Mouse (Mus musculus) ES-E14 (cell line): ENCODE measurements around the gene Lmx1b. TPM values are rescaled to one million over a fixed set of nuclear protein-coding genes. Genes with fewer than 3 reads are reported as not detected.
A peak's percentile ranks its signal among the peaks of the same experiment; 100 is the strongest.

Experiments
- DNase-seq: peaks from one replicate; pipeline ENCODE4 v3.0.0-alpha.2; 2013; ENCODE audit warnings: low read depth, low spot score
- H3K27ac ChIP-seq: 2 replicates; pipeline ENCODE4 v1.5.1; 2012; ENCODE audit warnings: low read depth, mild to moderate bottlenecking, low read length, moderate library complexity, mixed read lengths; ENCODE audit not compliant: poor library complexity, insufficient read depth, severe bottlenecking
- H3K36me3 ChIP-seq: 2 replicates; pipeline ENCODE4 v1.6.1; 2012; ENCODE audit warnings: mild to moderate bottlenecking, low read length, moderate library complexity, mixed read lengths; ENCODE audit not compliant: control insufficient read depth, poor library complexity, insufficient read depth, severe bottlenecking
- H3K4me1 ChIP-seq, 2 experiments: fragments of 150-350 bp in 1 of 2; sonication (generic) in 1 of 2; 2 replicates each; pipeline ENCODE4 v1.6.1; 2012; ENCODE audit warnings: low read length in 2 of 2, mild to moderate bottlenecking in 1 of 2, mixed read lengths in 1 of 2; ENCODE audit not compliant: control insufficient read depth in 2 of 2, insufficient read depth in 2 of 2, poor library complexity in 1 of 2
- H3K4me3 ChIP-seq, 2 experiments: fragments of 150-350 bp in 1 of 2; sonication (generic) in 1 of 2; 2 replicates each; pipeline ENCODE4 v1.5.1; 2012; ENCODE audit warnings: low read length in 2 of 2, low read depth in 1 of 2, mild to moderate bottlenecking in 1 of 2, mixed read lengths in 1 of 2; ENCODE audit not compliant: insufficient read depth in 1 of 2, poor library complexity in 1 of 2, severe bottlenecking in 1 of 2
- H3K9ac ChIP-seq: 2 replicates; pipeline ENCODE4 v1.6.1; 2012; ENCODE audit warnings: low read depth, mild to moderate bottlenecking, low read length, mixed read lengths; ENCODE audit not compliant: poor library complexity, insufficient read depth, severe bottlenecking
- H3K9me3 ChIP-seq: fragments of 150-350 bp; sonication (generic); 2 replicates; pipeline ENCODE4 v1.6.1; 2012; ENCODE audit warnings: low read depth, mild to moderate bottlenecking, low read length; ENCODE audit not compliant: control insufficient read depth, insufficient read depth
- CHD2 ChIP-seq: IDR thresholded peaks from 2 replicates; pipeline ENCODE4 v1.6.1; 2014; ENCODE audit warnings: mild to moderate bottlenecking, low read depth, low read length, inconsistent platforms
- HCFC1 ChIP-seq: IDR thresholded peaks from 2 replicates; pipeline ENCODE4 v1.6.1; 2012; ENCODE audit warnings: low read length, inconsistent platforms, borderline replicate concordance; ENCODE audit not compliant: insufficient read depth
- MAFK ChIP-seq: IDR thresholded peaks from 2 replicates; pipeline ENCODE4 v1.6.1; 2014; ENCODE audit warnings: mild to moderate bottlenecking, low read depth, low read length, inconsistent platforms; ENCODE audit not compliant: insufficient read depth
- ZC3H11A ChIP-seq: IDR thresholded peaks from 2 replicates; pipeline ENCODE4 v1.6.1; 2012; ENCODE audit warnings: low read depth, mild to moderate bottlenecking, inconsistent platforms, low read length, borderline replicate concordance
- ZNF384 ChIP-seq: IDR thresholded peaks from 2 replicates; pipeline ENCODE4 v1.6.1; 2012; ENCODE audit warnings: low read depth, low read length, inconsistent platforms
- in situ Hi-C, 2 experiments: fragments of 600-800 bp; cut with MboI; formaldehyde crosslinking; loops; one replicate each; pipeline ENCODE4 v1.15.1; 2025; ENCODE audit warnings: low sequenced_read_pairs in 2 of 2, inconsistent platforms in 1 of 2; ENCODE audit not compliant: unreplicated experiment in 2 of 2
- total RNA-seq: library from RNA; depleted of rRNA; stranded (reverse); fragments of 300-350 nt; gene quantifications from 2 replicates; pipeline ENCODE4 v1.2.3, GENCODE M21; 2012

Gene Lmx1b
- total RNA-seq, 1 experiment = 0.67 TPM

DNA sequence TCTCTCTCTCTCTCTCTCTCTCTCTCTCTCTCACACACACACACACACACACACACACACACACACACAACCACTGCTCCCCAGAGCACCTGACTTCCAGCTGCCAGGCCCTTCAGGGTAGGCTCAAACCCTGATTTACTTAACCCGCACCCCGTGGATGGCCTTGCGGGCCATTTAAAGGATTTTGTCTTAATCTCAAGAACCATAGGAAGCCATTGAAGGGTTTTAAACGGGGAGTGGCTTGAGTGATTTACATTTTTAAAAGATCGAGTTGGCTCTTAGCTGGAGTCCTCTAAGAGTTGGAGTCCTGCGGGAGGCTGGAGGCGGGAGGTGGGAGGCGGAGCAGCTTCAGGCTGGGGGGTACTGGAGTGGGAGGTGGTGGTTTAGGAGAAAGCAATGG, 58.4 kb downstream of the Lmx1b start:
- no peak overlapping the region for H3K27ac ChIP-seq
- H3K9ac ChIP-seq = no peak overlapping the region
- H3K36me3 ChIP-seq = no peaks in the 10 kb centered on the region
- peaks cover 0 to 21% of the 10 kb centered on the region in 2 experiments; a peak in 3 of 4 replicates for H3K4me1 ChIP-seq
- no peaks in the 10 kb centered on the region for H3K9me3 ChIP-seq
- in situ Hi-C loops = no loop called here
- no peak overlapping the region for H3K4me3 ChIP-seq
- DNase-seq = no peak
- TF ChIP-seq HCFC1 (no peak), MAFK (no peak), CHD2 (no peak), ZC3H11A (no peak), ZNF384 (no peak)

GRCm38 (mm10) chr2:33581449-33581777, 58.9 kb downstream of the Lmx1b start:
- Histone ChIP-seq H3K4me1 (peaks cover 0 to 21% of the 10 kb centered on the region in 2 experiments; a peak in 3 of 4 replicates), H3K27ac (no peak overlapping the region), H3K9me3 (no peaks in the 10 kb centered on the region), H3K36me3 (no peaks in the 10 kb centered on the region), H3K4me3 (no peak overlapping the region), H3K9ac (no peak overlapping the region)
- no peak for DNase-seq
- TF ChIP-seq HCFC1 = no peak
- TF ChIP-seq ZC3H11A = no peak
- TF ChIP-seq CHD2 = no peak
- TF ChIP-seq MAFK = no peak
- TF ChIP-seq ZNF384 = no peak
- in situ Hi-C loops = no loop called here

- in situ Hi-C loops = no loop called here
- TF ChIP-seq ZNF384 (no peak), MAFK (peak; percentile 63; the same call in 1 of the 2 replicates)
- Histone ChIP-seq H3K4me3 (no peak overlapping the region; a peak in 1 of 4 replicates), H3K4me1 (peaks cover 0 to 23% of the 10 kb centered on the region in 2 experiments; a peak in 3 of 4 replicates), H3K27ac (no peak overlapping the region), H3K9ac (no peak overlapping the region), H3K36me3 (no peaks in the 10 kb centered on the region), H3K9me3 (no peaks in the 10 kb centered on the region)
- peak; percentile 78 for DNase-seq
Measured at GRCm38 (mm10) chr2:33580697-33581448, 59.4 kb downstream of the Lmx1b start.

GRCm38 (mm10) chr2:33575406-33575805, 64.9 kb downstream of the Lmx1b start:
- peaks cover 0 to 11% of the 10 kb centered on the region in 2 experiments; a peak in 2 of 4 replicates for H3K4me1 ChIP-seq
- TF ChIP-seq CHD2 (no peak), ZC3H11A (no peak), HCFC1 (no peak), MAFK (no peak), ZNF384 (no peak)
- in situ Hi-C loops = no loop called here
- H3K27ac ChIP-seq = no peak overlapping the region
- no peak for DNase-seq
- H3K4me3 ChIP-seq = peak overlapping the region; percentile 52 to 53
- H3K9ac ChIP-seq = peak overlapping the region; percentile 9; the same call in 1 of the 2 replicates
- H3K9me3 ChIP-seq = no peaks in the 10 kb centered on the region
- no peaks in the 10 kb centered on the region for H3K36me3 ChIP-seq
